Mouse (Mus musculus) MEL (cell line): ENCODE data around the gene Upk3a. TPM values are rescaled to one million over a fixed set of nuclear protein-coding genes. Genes with fewer than 3 reads are reported as not detected.

ENCODE experiments used
- DNase-seq: peaks from one replicate; pipeline ENCODE4 v3.0.0; 2011; ENCODE audit warnings: low read depth, low spot score
- H3K27ac ChIP-seq: 2 replicates; pipeline ENCODE4 v1.5.1; 2012; ENCODE audit warnings: low read depth, mild to moderate bottlenecking, control low read depth, low read length, moderate library complexity; ENCODE audit not compliant: control insufficient read depth
- H3K27me3 ChIP-seq, 2 experiments: fragments of 150-350 bp in 1 of 2; sonication (generic) in 1 of 2; 2 replicates each; pipeline ENCODE4 v1.6.1; 2012; ENCODE audit warnings: low read length in 2 of 2, mild to moderate bottlenecking in 2 of 2, improper control_type of control experiment in 1 of 2, moderate library complexity in 1 of 2; ENCODE audit not compliant: insufficient read depth in 2 of 2, control insufficient read depth in 1 of 2
- H3K36me3 ChIP-seq, 2 experiments: 2 replicates each; pipeline ENCODE4 v1.6.1; 2012 to 2014; ENCODE audit warnings: low read length in 2 of 2, improper control_type of control experiment in 1 of 2, inconsistent platforms in 1 of 2, mild to moderate bottlenecking in 1 of 2; ENCODE audit not compliant: insufficient read depth in 2 of 2, control insufficient read depth in 1 of 2
- H3K4me1 ChIP-seq, 2 experiments: fragments of 150-350 bp in 1 of 2; sonication (generic) in 1 of 2; 2 replicates each; pipeline ENCODE4 v1.6.1; 2012; ENCODE audit warnings: low read length in 2 of 2, improper control_type of control experiment in 1 of 2, mild to moderate bottlenecking in 1 of 2; ENCODE audit not compliant: insufficient read depth in 2 of 2, control insufficient read depth in 1 of 2
- H3K4me3 ChIP-seq, 2 experiments: fragments of 150-350 bp in 1 of 2; sonication (generic) in 1 of 2; 2 replicates each; pipeline ENCODE4 v1.5.1; 2012; ENCODE audit warnings: low read depth in 2 of 2, low read length in 2 of 2, mild to moderate bottlenecking in 2 of 2, moderate library complexity in 2 of 2, control low read depth in 1 of 2, improper control_type of control experiment in 1 of 2; ENCODE audit not compliant: control insufficient read depth in 1 of 2, insufficient read depth in 1 of 2
- H3K79me2 ChIP-seq: 2 replicates; pipeline ENCODE4 v1.6.1; 2012; ENCODE audit warnings: mild to moderate bottlenecking, low read length, moderate library complexity; ENCODE audit not compliant: control insufficient read depth, poor library complexity, insufficient read depth
- H3K9ac ChIP-seq: 2 replicates; pipeline ENCODE4 v1.6.1; 2012; ENCODE audit warnings: low read depth, mild to moderate bottlenecking, control low read depth, low read length, moderate library complexity; ENCODE audit not compliant: control insufficient read depth, poor library complexity, severe bottlenecking
- H3K9me3 ChIP-seq: fragments of 150-350 bp; sonication (generic); replicated peaks from 2 replicates; pipeline ENCODE4 v1.6.1; 2012; ENCODE audit warnings: mild to moderate bottlenecking, low read length, improper control_type of control experiment, moderate library complexity; ENCODE audit not compliant: insufficient read depth
- CHD1 ChIP-seq: IDR thresholded peaks from 2 replicates; pipeline ENCODE4 v1.6.1; 2012; ENCODE audit warnings: low read depth, mild to moderate bottlenecking, inconsistent platforms, low read length, improper control_type of control experiment
- CTCF ChIP-seq, 3 experiments: IDR thresholded peaks in 2 of 3; conservative IDR thresholded peaks in 1 of 3; 2 replicates each; pipeline ENCODE4 v1.5.1; 2011 to 2012; ENCODE audit warnings: low read length in 3 of 3, low read depth in 2 of 3, mild to moderate bottlenecking in 2 of 3, improper control_type of control experiment in 1 of 3, inconsistent platforms in 1 of 3, mixed read lengths in 1 of 3, moderate library complexity in 1 of 3; ENCODE audit not compliant: control insufficient read depth in 1 of 3, insufficient read depth in 1 of 3, poor library complexity in 1 of 3, severe bottlenecking in 1 of 3
- ELF1 ChIP-seq: IDR thresholded peaks from 2 replicates; pipeline ENCODE4 v1.6.1; 2014; ENCODE audit warnings: low read depth, mild to moderate bottlenecking, inconsistent platforms, low read length, improper control_type of control experiment, moderate library complexity
- EP300 ChIP-seq, 2 experiments: IDR thresholded peaks; 2 replicates each; pipeline ENCODE4 v1.6.1; 2011; ENCODE audit warnings: improper control_type of control experiment in 2 of 2, low read length in 2 of 2, low read depth in 1 of 2, mild to moderate bottlenecking in 1 of 2
- GABPA ChIP-seq: IDR thresholded peaks from 2 replicates; pipeline ENCODE4 v1.6.1; 2012; ENCODE audit warnings: low read depth, mild to moderate bottlenecking, inconsistent platforms, low read length, improper control_type of control experiment, moderate library complexity
- GATA1 ChIP-seq: IDR thresholded peaks from 2 replicates; pipeline ENCODE4 v1.6.1; 2011; ENCODE audit warnings: low read depth, low read length, improper control_type of control experiment
- HCFC1 ChIP-seq: IDR thresholded peaks from 2 replicates; pipeline ENCODE4 v1.6.1; 2012; ENCODE audit warnings: low read depth, mild to moderate bottlenecking, inconsistent platforms, low read length, improper control_type of control experiment, moderate library complexity
- KAT2A ChIP-seq: conservative IDR thresholded peaks from 2 replicates; pipeline ENCODE4 v1.6.1; 2012; ENCODE audit warnings: low read depth, low read length, improper control_type of control experiment, inconsistent platforms
- MYC ChIP-seq: IDR thresholded peaks from 2 replicates; pipeline ENCODE4 v1.6.1; 2011; ENCODE audit warnings: low read depth, mild to moderate bottlenecking, low read length, improper control_type of control experiment, moderate library complexity
- NELFE ChIP-seq: IDR thresholded peaks from 2 replicates; pipeline ENCODE4 v1.6.1; 2011; ENCODE audit warnings: low read depth, low read length, improper control_type of control experiment
- NRF1 ChIP-seq: IDR thresholded peaks from 2 replicates; pipeline ENCODE4 v1.6.1; 2014; ENCODE audit warnings: low read depth, mild to moderate bottlenecking, inconsistent platforms, low read length, improper control_type of control experiment, moderate library complexity; ENCODE audit not compliant: poor library complexity, insufficient read depth, severe bottlenecking
- POLR2AphosphoS2 ChIP-seq: IDR thresholded peaks from 2 replicates; pipeline ENCODE4 v1.6.1; 2011; ENCODE audit warnings: low read length, improper control_type of control experiment
- POLR2AphosphoS5 ChIP-seq: IDR thresholded peaks from 2 replicates; pipeline ENCODE4 v1.6.1; 2012; ENCODE audit warnings: low read depth, borderline replicate concordance, mild to moderate bottlenecking, inconsistent platforms, low read length, moderate library complexity, mixed read lengths
- RCOR1 ChIP-seq: IDR thresholded peaks from 2 replicates; pipeline ENCODE4 v1.6.1; 2012; ENCODE audit warnings: low read depth, mild to moderate bottlenecking, inconsistent platforms, low read length, improper control_type of control experiment
- SIN3A ChIP-seq: IDR thresholded peaks from 2 replicates; pipeline ENCODE4 v1.6.1; 2012; ENCODE audit warnings: low read length, improper control_type of control experiment, inconsistent platforms
- TAL1 ChIP-seq: IDR thresholded peaks from 2 replicates; pipeline ENCODE4 v1.6.1; 2012; ENCODE audit warnings: mild to moderate bottlenecking, inconsistent platforms, low read length, moderate library complexity, mixed read lengths
- TBP ChIP-seq: IDR thresholded peaks from 2 replicates; pipeline ENCODE4 v1.8.0; 2011; ENCODE audit warnings: low read depth, low read length, improper control_type of control experiment
- TCF12 ChIP-seq: IDR thresholded peaks from 2 replicates; pipeline ENCODE4 v1.6.1; 2014; ENCODE audit warnings: low read depth, mild to moderate bottlenecking, inconsistent platforms, low read length, improper control_type of control experiment, moderate library complexity
- UBTF ChIP-seq: IDR thresholded peaks from 2 replicates; pipeline ENCODE4 v1.6.1; 2012; ENCODE audit warnings: low read depth, mild to moderate bottlenecking, inconsistent platforms, low read length, improper control_type of control experiment, moderate library complexity, borderline replicate concordance; ENCODE audit not compliant: insufficient read depth
- USF1 ChIP-seq: IDR thresholded peaks from 2 replicates; pipeline ENCODE4 v1.6.1; 2014; ENCODE audit warnings: low read depth, mild to moderate bottlenecking, inconsistent platforms, low read length, improper control_type of control experiment, moderate library complexity
- USF2 ChIP-seq, 2 experiments: IDR thresholded peaks; 2 replicates each; pipeline ENCODE4 v1.6.1; 2011 to 2012; ENCODE audit warnings: improper control_type of control experiment in 2 of 2, low read length in 2 of 2, borderline replicate concordance in 1 of 2, inconsistent platforms in 1 of 2, low read depth in 1 of 2, mild to moderate bottlenecking in 1 of 2; ENCODE audit not compliant: insufficient read depth in 1 of 2
- ZC3H11A ChIP-seq: IDR thresholded peaks from 2 replicates; pipeline ENCODE4 v1.6.1; 2012; ENCODE audit warnings: low read depth, mild to moderate bottlenecking, inconsistent platforms, low read length, improper control_type of control experiment
- ZMIZ1 ChIP-seq: IDR thresholded peaks from 2 replicates; pipeline ENCODE4 v1.6.1; 2012; ENCODE audit warnings: low read depth, mild to moderate bottlenecking, inconsistent platforms, low read length, improper control_type of control experiment, moderate library complexity
- ZNF384 ChIP-seq: IDR thresholded peaks from 2 replicates; pipeline ENCODE4 v1.6.1; 2012; ENCODE audit warnings: low read depth, mild to moderate bottlenecking, inconsistent platforms, low read length, improper control_type of control experiment
- polyA plus RNA-seq, 2 experiments: library from polyadenylated mRNA; stranded (reverse) in 1 of 2; unstranded in 1 of 2; fragments of >175 nt in 1 of 2; fragments of >200 nt in 1 of 2; gene quantifications; 2 replicates each; pipeline versions ENCODE4 v1.2.1 to v1.2.4; 2012; ENCODE audit warnings: low replicate concordance in 2 of 2, low read depth in 1 of 2; ENCODE audit not compliant: insufficient read length in 2 of 2, insufficient read depth in 1 of 2, missing spikeins in 1 of 2
- total RNA-seq: library from RNA; depleted of rRNA; stranded (reverse); fragments of 300-350 nt; gene quantifications from 2 replicates; pipeline ENCODE4 v1.2.3, GENCODE M21; 2012

Gene Upk3a
- total and polyA plus RNA-seq, 3 experiments = not detected

DNA sequence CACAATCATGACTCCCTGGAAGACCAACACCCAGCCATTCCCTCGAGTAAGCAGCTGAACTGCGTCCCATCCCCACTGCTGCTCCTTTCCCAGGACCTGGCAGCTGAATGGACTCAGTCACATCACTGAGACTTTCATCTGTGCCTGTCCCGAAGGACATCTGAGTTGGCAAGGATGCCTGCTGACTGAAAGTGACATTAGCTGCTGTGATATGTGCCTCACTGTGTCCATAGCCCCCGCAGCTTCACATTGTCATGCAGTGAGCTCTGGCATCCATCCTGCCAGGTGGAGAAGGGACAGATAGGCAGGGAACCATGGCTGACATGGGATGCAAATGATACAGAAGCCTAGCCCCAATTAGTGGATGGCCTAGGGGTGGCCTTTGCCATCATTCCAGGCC, 38.2 kb downstream of the Upk3a start:
- Histone ChIP-seq H3K36me3 (no peaks in the 10 kb centered on the region), H3K4me3 (no peak overlapping the region), H3K79me2 (no peaks in the 10 kb centered on the region)

DNA sequence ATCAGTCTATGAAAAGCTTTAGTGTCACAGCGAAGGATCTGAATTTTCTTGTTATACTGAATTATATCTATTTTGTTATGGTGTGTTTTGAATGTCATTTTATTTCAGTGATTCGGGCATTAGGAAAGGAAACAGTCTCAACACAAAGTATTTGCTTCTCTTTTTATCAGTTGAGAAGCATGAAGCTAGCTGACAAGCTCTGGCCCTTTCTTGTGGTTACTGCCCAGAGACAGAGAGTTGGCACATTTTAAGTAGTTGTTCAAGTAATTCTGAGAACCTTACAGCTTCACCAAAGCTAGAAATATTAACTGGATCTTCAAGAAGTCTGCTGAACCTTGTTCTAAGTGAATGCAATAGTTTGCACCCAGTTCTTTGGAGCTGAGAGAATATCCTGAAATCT, 46.5 kb downstream of the Upk3a start:
- Histone ChIP-seq H3K4me1 (peaks cover 4 to 5% of the 10 kb centered on the region in 2 experiments; a peak in 3 of 4 replicates), H3K27ac (no peak overlapping the region), H3K27me3 (no peaks in the 10 kb centered on the region), H3K9me3 (no peaks in the 10 kb centered on the region), H3K9ac (no peak overlapping the region), H3K4me3 (no peak overlapping the region), H3K79me2 (no peaks in the 10 kb centered on the region), H3K36me3 (peaks cover 0 to 12% of the 10 kb centered on the region in 2 experiments; a peak in 2 of 4 replicates)
- TF ChIP-seq GATA1 = peak; percentile 90
- TF ChIP-seq TAL1 = peak; percentile 35
- TF ChIP-seq SIN3A = peak; percentile 29; the same call in 1 of the 2 replicates
- TF ChIP-seq USF1 = no peak
- no peak for TF ChIP-seq NRF1
- peak; percentile 81 for TF ChIP-seq RCOR1
- TF ChIP-seq EP300 (IDR thresholded peaks at IDR 0.05; ENCODE audit: low read depth in 1 of 2, low read length in 2 of 2) = peak; percentile 74 to 80
- TF ChIP-seq TCF12 = peak; percentile 75
- peak; percentile 57 for DNase-seq

More for the DNA sequence above, 38.2 kb downstream of the Upk3a start:
- H3K27ac ChIP-seq = no peak overlapping the region
- no peaks in the 10 kb centered on the region for H3K4me1 ChIP-seq
- no peak overlapping the region for H3K9ac ChIP-seq
- no peaks in the 10 kb centered on the region for H3K9me3 ChIP-seq
- no peak for TF ChIP-seq NRF1
- no peak for TF ChIP-seq KAT2A
- no peak for TF ChIP-seq RCOR1
- TF ChIP-seq ELF1 = no peak
- no peak for TF ChIP-seq USF2 (IDR thresholded peaks at IDR 0.05; ENCODE audit: borderline replicate concordance in 1 of 2, insufficient read depth in 1 of 2, low read depth in 1 of 2, low read length in 2 of 2)
- no peak for TF ChIP-seq HCFC1
- TF ChIP-seq UBTF = no peak
- no peak for TF ChIP-seq MYC
- no peak for TF ChIP-seq CTCF (IDR thresholded peaks at IDR 0.05 in 2 of 3, conservative IDR thresholded peaks at IDR 0.05 in 1 of 3; ENCODE audit: control insufficient read depth in 1 of 3, insufficient read depth in 1 of 3, low read depth in 2 of 3, low read length in 3 of 3, poor library complexity in 1 of 3, severe bottlenecking in 1 of 3)
- TF ChIP-seq CHD1 = no peak
- TF ChIP-seq ZC3H11A = no peak
- TF ChIP-seq POLR2AphosphoS2 = no peak
- no peak for TF ChIP-seq NELFE
- TF ChIP-seq POLR2AphosphoS5 = no peak
- TF ChIP-seq ZNF384 = no peak
- TF ChIP-seq USF1 = no peak
- no peak for TF ChIP-seq TBP
- no peak for TF ChIP-seq GABPA
- no peak for TF ChIP-seq ZMIZ1
- no peak for DNase-seq
- H3K27me3 ChIP-seq = no peaks in the 10 kb centered on the region
